Mouse (Mus musculus) skeletal muscle tissue, adult 2 months (tissue): ENCODE data around the gene Ube2i.
"Not testable (repeated sequence)": the region's sequence is repeated elsewhere in the genome, so short reads cannot be mapped to it uniquely, and the experiment has no call there.

ENCODE experiments used
- DNase-seq: peaks from one replicate; pipeline ENCODE4 v3.0.0-alpha.2; 2012; ENCODE audit warnings: low read depth, low spot score

Ube2i gene

DNA sequence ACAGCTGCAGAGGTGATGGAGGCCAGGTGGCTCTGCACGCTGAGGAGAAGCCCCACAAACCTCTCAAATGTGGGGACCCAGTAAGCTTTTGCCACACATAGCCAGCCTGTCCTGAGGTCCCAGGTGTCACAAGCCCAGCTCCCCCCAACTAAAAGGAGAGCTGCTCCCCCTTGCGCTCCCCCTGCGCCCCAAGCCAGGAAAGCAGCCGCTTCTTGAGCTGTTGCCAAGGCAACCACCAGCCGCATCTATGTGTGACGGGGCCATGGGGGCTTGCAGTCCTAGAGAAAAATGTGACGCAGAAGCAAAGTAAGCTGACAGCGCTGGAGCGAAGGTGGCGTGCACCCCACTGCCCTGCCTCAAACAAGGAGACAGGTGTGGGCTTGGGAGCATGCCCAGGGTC is 20.7 kb downstream of the Ube2i start:
- no peak for DNase-seq

GRCm38 (mm10) chr17:25252643-25253042 is 21.8 kb downstream of the Ube2i start:
- no peak for DNase-seq

DNA sequence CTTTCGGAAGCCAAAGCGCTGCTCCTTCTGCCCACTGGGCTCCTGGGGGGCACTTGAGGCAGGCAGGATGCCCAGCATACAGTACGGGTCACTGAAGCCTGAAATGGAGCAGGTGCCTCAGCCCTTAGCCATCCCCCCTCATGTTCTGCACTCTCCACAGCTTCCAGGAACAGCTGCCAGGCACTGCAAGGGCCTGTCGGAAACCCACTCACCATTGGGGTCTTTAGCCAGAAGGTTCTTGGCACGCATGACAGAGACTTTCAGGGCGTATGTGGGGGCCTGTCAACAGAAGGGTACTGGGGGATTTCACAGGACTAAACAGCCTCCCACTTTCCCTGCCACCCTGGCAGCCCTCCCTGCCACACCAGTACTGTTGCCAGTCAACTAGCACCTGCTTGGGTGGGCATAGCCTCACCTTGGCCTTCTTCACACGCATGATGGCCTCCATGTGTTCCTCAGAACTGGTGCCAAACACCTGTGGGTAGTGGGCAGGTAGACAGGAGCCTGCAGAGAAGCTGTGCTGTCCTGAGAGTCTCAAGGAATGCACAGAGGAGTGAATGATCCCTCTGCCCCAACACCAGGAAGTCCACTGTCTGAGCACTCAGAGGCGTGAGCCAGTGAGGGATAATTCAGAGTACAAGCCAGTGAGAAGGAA is 24.1 kb downstream of the Ube2i start:
- no peak for DNase-seq

- DNase-seq = no peak
Observed at GRCm38 (mm10) chr17:25248033-25248750, 26.2 kb downstream of the Ube2i start.

GRCm38 (mm10) chr17:25244239-25244638 is 30.2 kb downstream of the Ube2i start:
- DNase-seq = no peak

DNA sequence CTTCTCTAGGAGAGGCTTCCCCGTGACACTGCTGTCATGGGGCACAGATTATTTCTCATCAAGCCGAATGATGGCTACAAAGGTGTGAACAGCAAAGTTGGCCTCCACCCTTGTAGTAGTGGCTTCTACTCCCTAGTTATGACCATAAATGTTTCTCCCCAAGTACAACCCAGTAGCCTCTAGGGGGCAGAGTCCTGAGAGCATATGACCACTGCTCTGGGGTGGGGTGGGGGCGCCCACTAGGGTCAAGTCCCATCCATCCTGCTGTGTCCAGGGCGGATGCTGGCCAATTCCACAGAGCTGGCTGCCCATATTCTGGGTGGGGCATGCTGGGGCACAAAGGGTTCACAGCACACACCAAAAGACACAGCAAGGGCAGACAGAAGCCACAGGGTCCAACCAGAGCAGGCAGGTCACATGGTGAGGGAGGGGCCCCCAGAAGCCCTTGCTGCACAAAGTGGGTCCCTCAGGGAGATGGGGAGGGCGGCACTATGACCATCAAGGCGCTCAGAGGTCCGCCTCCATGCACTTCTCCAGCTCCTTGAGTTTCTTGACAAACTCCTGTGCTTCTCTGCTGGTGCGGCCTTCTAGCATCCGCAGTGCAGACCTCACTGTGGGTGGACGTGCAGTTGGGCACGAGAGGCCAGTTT is 31.2 kb downstream of the Ube2i start:
- no peak for DNase-seq

GRCm38 (mm10) chr17:25239695-25240636 is 34.5 kb downstream of the Ube2i start, which contains the start of the genes Gnptg and Tsr3:
Gnptg (minus strand) TSS chr17:25240124.
Tsr3 (plus strand) TSS chr17:25240170.
- peak; percentile 85 for DNase-seq

GRCm38 (mm10) chr17:25235635-25236034 is 38.8 kb downstream of the Ube2i start:
- no peak for DNase-seq

- not testable (repeated sequence) for DNase-seq
Observed at GRCm38 (mm10) chr17:25231621-25232020, 42.8 kb downstream of the Ube2i start.

DNA sequence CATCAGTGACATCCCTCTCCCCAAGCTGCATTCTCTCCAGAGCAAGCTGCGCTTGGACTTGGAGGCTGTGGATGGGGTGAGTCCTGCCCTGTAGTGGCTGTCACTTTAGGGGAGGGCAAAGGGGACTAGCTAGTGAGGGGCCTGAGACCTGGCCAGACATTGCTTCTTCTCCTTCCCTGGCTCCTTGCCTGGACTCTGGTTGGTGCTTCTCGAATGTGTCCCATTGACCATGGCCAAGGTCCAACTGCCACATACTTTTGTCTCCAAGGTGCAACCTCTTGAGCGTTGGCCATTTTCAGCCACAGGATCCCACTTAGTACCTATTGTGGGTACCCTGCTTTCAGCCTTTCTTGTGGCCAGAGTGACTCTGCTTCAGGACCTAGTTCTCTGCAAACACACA is 43.7 kb downstream of the Ube2i start:
- no peak for DNase-seq

DNA sequence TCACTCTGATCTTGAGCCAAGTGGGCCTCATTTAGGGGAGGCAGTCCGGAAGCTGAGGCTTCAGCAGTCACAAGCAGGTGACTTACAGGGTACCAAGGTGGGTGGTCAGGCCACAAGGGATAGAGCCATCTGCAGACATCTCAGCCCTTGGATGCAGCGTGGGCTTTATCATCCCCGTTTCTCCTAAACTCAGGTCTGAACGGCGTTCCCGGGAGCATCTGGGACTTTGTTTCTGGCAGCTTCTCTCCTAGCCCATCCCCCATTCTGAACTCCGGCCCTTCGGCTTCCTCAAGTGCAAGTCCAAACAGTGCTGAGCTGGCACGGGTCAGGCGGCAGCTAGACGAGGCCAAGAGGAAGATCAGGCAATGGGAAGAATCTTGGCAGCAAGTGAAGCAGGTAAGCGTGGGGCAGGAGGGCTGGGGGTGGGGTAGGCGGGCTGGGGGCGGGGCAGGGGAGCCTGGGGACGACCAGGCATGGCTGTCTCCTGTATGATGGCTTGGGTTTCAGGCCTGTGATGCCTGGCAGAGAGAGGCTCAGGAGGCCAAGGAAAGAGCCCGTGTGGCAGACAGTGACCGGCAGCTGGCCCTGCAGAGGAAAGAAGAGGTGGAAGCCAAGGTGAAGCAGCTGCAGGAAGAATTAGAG is 44.3 kb downstream of the Ube2i start:
- not testable (repeated sequence) for DNase-seq

DNA sequence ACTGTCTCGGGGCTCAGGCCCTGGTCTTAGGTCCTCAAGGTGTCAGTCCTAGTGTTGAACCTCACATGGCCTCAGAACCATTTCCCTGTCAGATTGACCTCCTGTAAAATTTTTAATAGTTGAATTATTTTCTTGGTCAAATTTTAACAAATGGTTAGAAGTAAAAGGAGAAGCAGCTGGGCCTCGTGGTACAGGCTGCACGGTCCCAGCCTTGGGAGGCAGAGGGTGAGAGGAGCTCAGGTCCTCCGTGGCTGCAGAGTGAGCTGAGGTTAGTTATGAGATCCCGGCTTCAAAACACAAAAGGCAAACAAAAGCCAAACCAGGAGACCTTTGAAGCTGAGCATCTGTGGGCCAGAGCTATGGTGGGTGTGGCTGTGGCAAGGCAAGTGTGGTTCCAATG is 46.4 kb downstream of the Ube2i start:
- DNase-seq = no peak

DNA sequence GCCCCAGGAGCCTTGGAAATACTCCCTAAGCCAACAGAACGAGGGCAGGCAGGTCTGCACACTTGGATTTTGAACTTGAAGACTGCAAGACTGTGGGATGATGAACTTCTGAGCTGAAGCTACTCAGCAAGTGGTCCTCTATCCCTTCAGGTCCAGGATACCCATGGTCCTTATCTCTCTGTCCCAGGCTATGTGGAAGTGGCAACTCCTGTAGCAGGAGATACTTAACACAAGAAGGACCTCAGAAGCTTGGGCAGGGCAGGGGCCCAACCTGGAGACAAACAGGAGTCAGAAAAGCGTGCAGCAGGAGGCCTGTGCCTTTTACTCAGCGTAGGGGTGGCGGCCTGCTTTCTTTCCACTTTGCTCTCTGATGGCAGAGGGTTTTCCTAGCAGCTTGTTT is 48.8 kb downstream of the Ube2i start:
- DNase-seq = no peak

GRCm38 (mm10) chr17:25224586-25225222 is 49.7 kb downstream of the Ube2i start:
- DNase-seq = no peak

- no peak for DNase-seq
Observed at GRCm38 (mm10) chr17:25222951-25223601, 51.3 kb downstream of the Ube2i start.

GRCm38 (mm10) chr17:25222504-25222940 is 51.9 kb downstream of the Ube2i start:
- not testable (repeated sequence) for DNase-seq

DNA sequence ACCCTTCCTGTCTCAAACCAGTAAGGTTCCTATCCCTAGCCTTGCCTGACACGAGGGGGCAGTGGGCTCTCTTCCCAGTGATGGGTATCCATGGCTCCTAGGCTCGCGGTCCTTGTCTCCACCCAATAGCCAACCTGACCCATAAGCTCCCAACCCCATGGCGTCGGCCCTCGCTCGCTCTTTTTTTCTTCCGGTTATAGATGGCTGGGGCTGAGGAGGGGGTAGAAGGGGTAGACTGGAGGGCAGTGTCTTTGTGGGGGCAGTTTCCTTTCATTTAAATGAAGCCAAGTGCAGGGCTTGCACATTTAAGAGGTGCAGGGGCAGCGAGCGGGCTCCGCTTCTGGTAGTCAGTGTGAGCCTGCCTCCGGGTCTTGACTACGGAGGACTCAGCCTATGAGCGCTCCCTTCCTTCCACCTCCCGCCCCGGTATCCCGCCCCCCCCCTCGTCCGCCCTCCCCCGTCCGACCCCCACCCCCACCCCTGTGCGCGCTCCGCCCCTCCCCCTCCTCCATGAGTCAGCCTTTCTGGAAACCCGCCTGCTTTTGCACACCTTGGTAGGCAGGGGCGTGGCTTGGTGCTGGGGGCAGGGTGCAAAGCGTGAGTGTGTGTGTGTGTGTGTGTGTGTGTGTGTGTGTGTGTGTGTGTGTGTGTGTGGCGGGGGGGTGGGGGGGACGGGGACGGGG is 52.5 kb downstream of the Ube2i start:
- no peak for DNase-seq

DNA sequence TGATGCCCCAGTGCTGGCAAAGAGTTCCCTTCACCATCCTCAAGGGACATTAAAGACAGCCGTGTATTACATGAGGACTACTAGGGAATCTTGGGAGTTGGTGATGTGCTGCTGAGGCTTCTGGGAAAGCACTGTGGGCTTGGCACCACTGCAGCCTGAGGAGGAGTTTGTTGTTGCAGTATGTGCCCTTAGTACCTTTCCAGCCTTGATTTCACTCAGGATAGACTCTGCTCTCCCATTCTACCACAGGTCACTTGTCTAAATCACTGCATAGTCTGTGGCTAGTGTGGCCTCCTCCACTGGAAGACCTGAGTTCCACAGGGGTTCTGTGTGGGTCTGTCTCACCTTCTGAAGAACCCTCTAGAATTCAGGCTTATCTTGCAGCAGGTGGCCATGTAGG is 53.7 kb downstream of the Ube2i start:
- DNase-seq = no peak
